Mouse (Mus musculus): Measurements from ENCODE around the gene Spata2l. TPM values are rescaled to one million over a fixed set of nuclear protein-coding genes. Genes with fewer than 3 reads are reported as not detected.
A peak's percentile ranks its signal among the peaks of the same experiment; 100 is the strongest.
"Not testable (repeated sequence)": the region's sequence is repeated elsewhere in the genome, so short reads cannot be mapped to it uniquely, and the experiment has no call there.

The Spata2l gene
- polyA plus RNA-seq, 1 experiment from 2014 or later, result 4.6 TPM

GRCm38 (mm10) chr8:123244382-123244781 is 8.3 kb upstream of the Spata2l start:
- no peak overlapping the region for H3K4me2 ChIP-seq
- H3K4me3 ChIP-seq, result no peak overlapping the region
- H3K9me3 ChIP-seq, result no peaks in the 10 kb centered on the region
- no peaks in the 10 kb centered on the region for H3K4me1 ChIP-seq
- no peak overlapping the region for H3K27ac ChIP-seq
- WGBS, result 89% methylated on average over 4 of the region's 4 CpGs
- no peak overlapping the region for H3K9ac ChIP-seq
- no peaks in the 10 kb centered on the region for H3K27me3 ChIP-seq
- ATAC-seq (ENCODE audit: insufficient number of reproducible peaks, insufficient read depth, low FRiP score, low TSS enrichment, low read depth), result no peak
- peaks cover 82% of the 10 kb centered on the region for H3K36me3 ChIP-seq

DNA sequence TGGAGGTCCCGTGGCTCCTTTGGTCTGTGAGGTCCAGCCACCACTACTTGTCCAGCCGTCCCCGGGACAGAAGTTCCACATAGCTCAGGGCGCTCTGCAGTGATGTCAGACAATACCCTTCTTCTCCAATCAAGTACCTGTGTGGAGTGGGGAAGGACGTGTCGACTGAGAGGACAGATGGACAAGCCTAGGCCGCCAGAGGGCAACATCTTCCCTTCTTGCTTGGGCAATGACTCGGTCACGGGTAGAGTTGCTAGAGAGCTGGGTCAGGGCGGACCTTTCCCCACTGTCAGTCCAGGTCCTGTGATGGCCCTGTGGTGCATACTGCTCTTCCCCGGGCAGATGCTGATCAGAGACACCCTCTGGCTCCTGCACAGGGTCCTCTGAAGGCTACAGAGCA is 7.0 kb upstream of the Spata2l start:
- H3K4me2 ChIP-seq, result no peak overlapping the region
- no peak overlapping the region for H3K4me3 ChIP-seq
- H3K4me1 ChIP-seq, result no peaks in the 10 kb centered on the region
- H3K36me3 ChIP-seq, result peaks cover 68% of the 10 kb centered on the region
- 74% methylated on average over 11 of the region's 11 CpGs for WGBS
- H3K27ac ChIP-seq, result no peak overlapping the region
- no peaks in the 10 kb centered on the region for H3K27me3 ChIP-seq
- no peak overlapping the region for H3K9ac ChIP-seq
- no peaks in the 10 kb centered on the region for H3K9me3 ChIP-seq
- no peak for ATAC-seq (ENCODE audit: insufficient number of reproducible peaks, insufficient read depth, low FRiP score, low TSS enrichment, low read depth)

- Histone ChIP-seq H3K27ac (no peak overlapping the region), H3K4me1 (no peaks in the 10 kb centered on the region), H3K9ac (no peak overlapping the region), H3K27me3 (no peaks in the 10 kb centered on the region), H3K4me2 (no peak overlapping the region), H3K9me3 (no peaks in the 10 kb centered on the region), H3K4me3 (no peak overlapping the region), H3K36me3 (peaks cover 61% of the 10 kb centered on the region)
- WGBS, result 89% methylated on average over 7 of the region's 7 CpGs
- no peak for ATAC-seq (ENCODE audit: insufficient number of reproducible peaks, insufficient read depth, low FRiP score, low TSS enrichment, low read depth)
Observed at GRCm38 (mm10) chr8:123242107-123242923, 6.3 kb upstream of the Spata2l start.

DNA sequence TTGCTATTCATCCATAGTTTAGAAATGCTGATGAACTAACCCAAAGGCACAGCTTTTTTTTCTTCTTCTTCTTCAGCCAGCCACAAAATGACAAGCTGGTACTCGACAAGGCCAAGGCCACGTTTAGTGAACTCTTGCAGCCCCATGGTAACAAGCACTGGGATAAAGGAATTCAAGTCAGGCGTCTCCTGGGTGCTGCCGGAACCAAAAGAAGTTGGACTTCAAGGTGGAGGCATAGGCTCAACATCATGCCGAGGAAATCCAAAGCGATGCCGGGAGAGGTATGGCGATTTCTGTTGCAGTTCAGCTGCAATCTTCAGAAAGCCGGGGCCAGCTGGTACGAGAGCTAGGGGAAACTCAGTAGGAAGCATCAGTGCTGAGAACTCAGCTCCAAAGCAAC is 3.4 kb upstream of the Spata2l start:
- no peak overlapping the region for H3K4me3 ChIP-seq
- peaks cover 32% of the 10 kb centered on the region for H3K36me3 ChIP-seq
- H3K4me2 ChIP-seq, result no peak overlapping the region
- H3K27ac ChIP-seq, result no peak overlapping the region
- no peak for ATAC-seq (ENCODE audit: insufficient number of reproducible peaks, insufficient read depth, low FRiP score, low TSS enrichment, low read depth)
- no peaks in the 10 kb centered on the region for H3K9me3 ChIP-seq
- H3K9ac ChIP-seq, result no peak overlapping the region
- H3K4me1 ChIP-seq, result peaks cover 20% of the 10 kb centered on the region
- H3K27me3 ChIP-seq, result peaks cover 26% of the 10 kb centered on the region
- 88% methylated on average over 10 of the region's 10 CpGs for WGBS

DNA sequence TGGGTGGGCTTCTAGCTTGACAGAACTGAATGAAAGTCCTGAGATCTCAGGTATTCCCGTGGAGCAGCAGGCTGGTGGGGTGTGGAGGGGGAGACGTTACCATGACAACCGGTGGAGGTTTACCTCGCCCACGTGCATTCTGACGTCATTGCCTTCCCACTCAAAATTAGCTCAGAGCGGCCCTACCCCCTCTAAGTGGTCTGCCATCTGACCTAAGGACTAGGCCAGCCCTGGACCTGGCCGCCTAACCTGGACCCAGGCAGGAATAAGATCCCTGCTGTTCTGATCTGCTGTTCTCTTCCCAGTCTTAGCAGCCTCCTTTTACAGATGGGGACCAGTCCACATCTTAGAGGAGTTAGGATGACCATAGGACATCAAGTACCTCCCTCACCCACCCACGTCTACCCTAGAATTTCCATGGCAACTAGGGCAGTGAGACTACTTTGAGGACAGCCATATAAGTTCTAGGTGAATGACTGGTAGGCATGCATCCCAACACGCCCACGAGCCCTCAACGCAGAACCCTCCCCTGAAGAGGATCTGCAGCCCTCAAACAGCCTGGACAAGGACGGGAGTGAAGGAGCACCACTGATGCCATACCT is 1.0 kb downstream of the Spata2l start:
- peak overlapping the region; percentile 73 for H3K9ac ChIP-seq
- peak overlapping the region; percentile 59 for H3K4me3 ChIP-seq
- H3K9me3 ChIP-seq, result no peaks in the 10 kb centered on the region
- H3K4me1 ChIP-seq, result peaks cover 23% of the 10 kb centered on the region
- peaks cover 43% of the 10 kb centered on the region for H3K27me3 ChIP-seq
- 0 out of 2 replicates have a peak, but pooled peaks cover 4% of the 10 kb centered on the region for H3K36me3 ChIP-seq
- WGBS, result 33% methylated on average over 13 of the region's 13 CpGs
- H3K27ac ChIP-seq, result no peak overlapping the region
- ATAC-seq (ENCODE audit: insufficient number of reproducible peaks, insufficient read depth, low FRiP score, low TSS enrichment, low read depth), result no peak
- H3K4me2 ChIP-seq, result peak overlapping the region; percentile 96

- H3K4me2 ChIP-seq, result no peak overlapping the region
- no peaks in the 10 kb centered on the region for H3K9me3 ChIP-seq
- peaks cover 43% of the 10 kb centered on the region for H3K27me3 ChIP-seq
- peaks cover 15% of the 10 kb centered on the region for H3K36me3 ChIP-seq
- 74% methylated on average over 11 of the region's 11 CpGs for WGBS
- no peak overlapping the region for H3K9ac ChIP-seq
- peaks cover 23% of the 10 kb centered on the region for H3K4me1 ChIP-seq
- ATAC-seq (ENCODE audit: insufficient number of reproducible peaks, insufficient read depth, low FRiP score, low TSS enrichment, low read depth), result no peak
- H3K4me3 ChIP-seq, result no peak overlapping the region
- no peak overlapping the region for H3K27ac ChIP-seq
Observed at GRCm38 (mm10) chr8:123233760-123234159, 2.3 kb downstream of the Spata2l start.

GRCm38 (mm10) chr8:123233300-123233699 is 2.7 kb downstream of the Spata2l start:
- H3K9ac ChIP-seq, result 0 out of 2 replicates have a peak overlapping the region, but pooled peaks have one; percentile 21

DNA sequence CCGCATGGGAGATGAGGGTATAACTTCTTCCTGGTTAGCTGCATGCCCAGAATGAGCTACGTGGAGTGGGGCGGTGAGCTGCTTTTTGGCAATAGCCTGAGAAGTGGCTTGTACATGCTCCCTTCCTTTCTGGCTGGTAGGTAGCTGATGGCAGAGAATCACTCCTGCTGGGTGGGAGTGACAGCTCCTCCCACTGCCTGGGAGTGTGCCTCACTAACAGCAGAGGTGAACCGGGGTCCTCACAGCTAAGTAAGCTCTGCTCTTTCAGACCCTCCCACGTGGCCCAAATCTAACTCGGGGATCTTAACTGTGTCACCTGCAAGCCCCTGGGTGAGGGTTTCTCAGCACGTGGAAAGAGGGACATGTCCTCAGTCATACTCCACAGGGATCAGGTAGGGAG is 3.5 kb downstream of the Spata2l start:
- WGBS, result 44% methylated on average over 7 of the region's 7 CpGs
- Histone ChIP-seq H3K4me2 (no peak overlapping the region), H3K4me3 (no peak overlapping the region), H3K4me1 (peaks cover 23% of the 10 kb centered on the region), H3K9ac (no peak overlapping the region), H3K27me3 (peaks cover 43% of the 10 kb centered on the region), H3K36me3 (peaks cover 27% of the 10 kb centered on the region), H3K9me3 (no peaks in the 10 kb centered on the region), H3K27ac (no peak overlapping the region)
- ATAC-seq (ENCODE audit: insufficient number of reproducible peaks, insufficient read depth, low FRiP score, low TSS enrichment, low read depth), result no peak

More at GRCm38 (mm10) chr8:123233300-123233699, 2.7 kb downstream of the Spata2l start:
- H3K9me3 ChIP-seq, result no peaks in the 10 kb centered on the region
- no peak overlapping the region for H3K27ac ChIP-seq
- H3K4me1 ChIP-seq, result peaks cover 23% of the 10 kb centered on the region
- no peak overlapping the region for H3K4me2 ChIP-seq
- H3K27me3 ChIP-seq, result peaks cover 43% of the 10 kb centered on the region
- peaks cover 20% of the 10 kb centered on the region for H3K36me3 ChIP-seq
- no peak for ATAC-seq (ENCODE audit: insufficient number of reproducible peaks, insufficient read depth, low FRiP score, low TSS enrichment, low read depth)
- WGBS, result 58% methylated on average over 13 of the region's 13 CpGs
- no peak overlapping the region for H3K4me3 ChIP-seq

- no peak overlapping the region for H3K4me3 ChIP-seq
- peaks cover 40% of the 10 kb centered on the region for H3K27me3 ChIP-seq
- no peak overlapping the region for H3K4me2 ChIP-seq
- no peak for ATAC-seq (ENCODE audit: insufficient number of reproducible peaks, insufficient read depth, low FRiP score, low TSS enrichment, low read depth)
- peaks cover 23% of the 10 kb centered on the region for H3K4me1 ChIP-seq
- H3K27ac ChIP-seq, result no peak overlapping the region
- 64% methylated on average over 5 of the region's 5 CpGs for WGBS
- H3K36me3 ChIP-seq, result peaks cover 36% of the 10 kb centered on the region
- H3K9ac ChIP-seq, result no peak overlapping the region
- no peaks in the 10 kb centered on the region for H3K9me3 ChIP-seq
Observed at GRCm38 (mm10) chr8:123231742-123232141, 4.3 kb downstream of the Spata2l start.

DNA sequence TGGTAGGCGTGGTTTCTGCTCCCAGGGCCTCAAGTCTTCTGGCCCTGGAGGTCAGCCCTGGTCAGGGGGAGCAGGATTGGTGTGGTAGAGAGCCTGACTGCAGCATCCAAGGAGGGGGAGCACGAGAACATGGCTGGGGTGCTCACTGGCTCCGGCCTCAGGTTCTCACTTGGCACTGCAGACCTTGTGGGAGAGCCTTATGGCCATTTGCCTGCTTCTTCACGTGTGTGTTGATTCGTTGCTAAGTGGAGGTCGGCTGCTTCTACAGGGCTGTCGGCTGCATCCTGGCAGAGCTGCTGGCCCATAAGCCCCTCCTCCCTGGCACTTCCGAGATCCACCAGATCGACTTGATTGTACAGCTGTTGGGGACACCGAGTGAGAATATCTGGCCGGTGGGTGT is 5.7 kb downstream of the Spata2l start:
- Histone ChIP-seq H3K4me1 (peaks cover 20% of the 10 kb centered on the region), H3K36me3 (peaks cover 37% of the 10 kb centered on the region), H3K27me3 (peaks cover 27% of the 10 kb centered on the region)
- not testable (repeated sequence) for H3K4me2 ChIP-seq; ATAC-seq (ENCODE audit: insufficient number of reproducible peaks, insufficient read depth, low FRiP score, low TSS enrichment, low read depth); H3K27ac ChIP-seq; H3K9me3 ChIP-seq; H3K9ac ChIP-seq; H3K4me3 ChIP-seq
- 86% methylated on average over 11 of the region's 11 CpGs for WGBS

GRCm38 (mm10) chr8:123228416-123228815 is 7.6 kb downstream of the Spata2l start:
- peaks cover 8% of the 10 kb centered on the region for H3K27me3 ChIP-seq
- H3K36me3 ChIP-seq, result peaks cover 37% of the 10 kb centered on the region
- H3K9me3 ChIP-seq, result no peaks in the 10 kb centered on the region
- H3K4me2 ChIP-seq, result no peak overlapping the region
- H3K27ac ChIP-seq, result no peak overlapping the region
- WGBS, result 90% methylated on average over 1 of the region's 1 CpGs
- H3K4me1 ChIP-seq, result peaks cover 17% of the 10 kb centered on the region
- H3K9ac ChIP-seq, result no peak overlapping the region
- ATAC-seq (ENCODE audit: insufficient number of reproducible peaks, insufficient read depth, low FRiP score, low TSS enrichment, low read depth), result no peak
- no peak overlapping the region for H3K4me3 ChIP-seq
